Mouse (Mus musculus) left cerebral cortex, adult 9 months (tissue): Measurements from ENCODE around the gene Tpd52l2.
"Not testable (repeated sequence)": the region's sequence is repeated elsewhere in the genome, so short reads cannot be mapped to it uniquely, and the experiment has no call there.

Source experiments
- DNase-seq, 2 experiments: peaks; one replicate each; pipeline ENCODE4 v3.0.0; 2022; ENCODE audit warnings: low spot score in 2 of 2

Tpd52l2 gene

GRCm38 (mm10) chr2:181487338-181488277 lies 9.3 kb upstream of the Tpd52l2 start:
- DNase-seq: no peak

GRCm38 (mm10) chr2:181491432-181492205 lies 5.3 kb upstream of the Tpd52l2 start:
- DNase-seq: no peak

DNA sequence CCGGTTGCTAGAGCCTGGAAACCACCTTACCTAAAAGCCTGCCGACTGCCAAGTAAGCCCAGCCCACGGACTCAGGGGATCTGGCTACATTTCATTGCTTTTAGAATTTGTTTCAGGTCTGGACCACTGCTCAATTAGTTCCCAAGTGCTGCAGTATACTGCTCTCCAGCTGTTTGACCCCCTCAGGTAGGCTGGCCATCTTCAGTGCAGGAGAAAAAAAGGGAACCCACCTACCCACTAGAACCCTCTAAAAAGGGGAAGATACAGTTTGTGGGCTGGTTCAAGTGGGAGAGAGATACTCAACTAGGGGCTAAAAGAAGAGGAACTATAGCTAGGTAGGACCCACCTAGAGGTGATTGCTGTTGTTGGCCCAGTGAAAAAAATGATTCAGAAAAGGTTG lies 4.7 kb upstream of the Tpd52l2 start:
- DNase-seq: no peak

DNA sequence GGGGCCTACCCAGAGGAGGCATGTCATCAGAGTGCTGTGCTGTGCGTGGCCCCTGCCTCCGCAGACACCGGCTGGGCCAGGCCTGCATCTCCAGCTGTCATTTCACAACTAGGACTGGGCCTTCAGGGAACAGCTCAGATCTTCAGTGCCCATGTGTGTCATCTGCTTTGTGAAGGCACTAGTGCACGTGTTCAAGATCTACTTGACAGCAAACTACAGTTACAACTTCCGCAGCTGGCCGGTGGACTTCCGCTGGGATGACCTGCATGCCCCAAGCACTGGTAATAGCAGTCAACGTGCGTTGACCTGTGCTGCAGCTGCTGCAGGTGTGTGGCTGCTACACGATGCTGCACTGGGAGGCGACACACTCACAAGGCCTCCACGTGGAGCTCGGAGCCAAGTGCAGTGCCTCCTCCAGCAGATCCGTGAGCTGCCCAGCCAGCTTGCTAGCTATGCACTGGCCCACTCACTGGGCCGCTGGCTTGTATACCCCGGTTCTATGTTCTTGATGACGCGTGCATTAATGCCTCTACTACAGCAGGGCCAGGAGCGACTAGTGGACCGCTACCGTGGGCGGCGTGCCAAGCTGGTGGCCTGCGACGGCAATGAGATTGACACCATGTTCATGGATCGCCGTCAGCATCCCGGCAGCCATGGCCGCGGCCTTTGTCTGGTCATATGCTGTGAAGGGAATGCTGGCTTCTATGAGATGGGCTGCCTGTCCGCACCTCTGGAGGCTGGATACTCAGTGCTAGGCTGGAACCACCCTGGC lies 3.6 kb upstream of the Tpd52l2 start, which contains the start of gene Abhd16b:
Abhd16b (plus strand) TSS at position 51 of the 772 bp plus-strand sequence.
- DNase-seq: no peak

DNA sequence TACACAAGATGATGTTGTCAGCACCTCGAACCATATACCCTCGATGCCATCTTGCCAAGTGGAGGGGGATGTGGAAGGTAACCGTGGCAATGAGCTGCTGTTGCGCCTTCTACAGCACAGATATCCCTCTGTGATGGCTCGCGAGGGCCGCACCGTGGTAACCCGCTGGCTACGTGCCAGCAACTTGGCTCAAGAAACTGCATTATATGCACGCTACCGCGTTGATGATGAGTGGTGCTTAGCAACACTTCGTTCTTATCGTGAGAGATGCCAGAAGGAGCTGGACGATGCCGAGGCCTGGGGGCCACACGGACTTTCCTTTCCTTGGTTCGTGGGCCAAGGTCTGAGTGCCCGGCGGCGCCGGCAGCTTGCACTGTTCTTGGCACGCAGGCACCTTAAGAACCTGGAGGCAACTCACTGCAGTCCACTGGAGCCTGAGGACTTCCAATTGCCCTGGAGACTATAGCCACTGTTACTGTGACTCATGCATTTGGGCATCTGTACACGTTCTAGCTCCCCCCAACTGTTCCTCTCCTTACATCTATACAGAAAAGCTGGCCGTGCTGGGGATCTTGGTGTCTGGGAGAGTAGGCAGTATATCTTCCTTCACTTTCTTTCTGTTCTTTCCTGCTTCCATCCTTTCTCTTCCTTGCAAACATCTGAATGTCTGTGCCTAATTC lies 2.5 kb upstream of the Tpd52l2 start:
- no peak for DNase-seq

DNA sequence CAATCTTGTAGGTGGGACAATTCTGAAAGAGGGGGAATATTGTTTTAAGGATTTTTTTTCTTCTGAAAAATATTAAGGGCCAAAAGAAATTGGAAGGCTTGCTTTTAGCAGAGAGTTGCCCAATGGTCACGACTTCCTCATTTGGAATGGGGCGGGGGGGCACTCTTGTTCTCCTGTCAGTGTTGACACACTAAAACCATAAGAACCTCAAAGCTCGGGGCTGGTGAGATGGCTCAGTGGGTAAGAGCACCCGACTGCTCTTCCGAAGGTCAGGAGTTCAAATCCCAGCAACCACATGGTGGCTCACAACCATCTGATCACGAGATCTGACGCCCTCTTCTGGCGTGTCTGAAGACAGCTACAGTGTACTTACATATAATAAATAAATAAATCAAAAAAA lies 1.1 kb upstream of the Tpd52l2 start:
- DNase-seq: not testable (repeated sequence)

DNA sequence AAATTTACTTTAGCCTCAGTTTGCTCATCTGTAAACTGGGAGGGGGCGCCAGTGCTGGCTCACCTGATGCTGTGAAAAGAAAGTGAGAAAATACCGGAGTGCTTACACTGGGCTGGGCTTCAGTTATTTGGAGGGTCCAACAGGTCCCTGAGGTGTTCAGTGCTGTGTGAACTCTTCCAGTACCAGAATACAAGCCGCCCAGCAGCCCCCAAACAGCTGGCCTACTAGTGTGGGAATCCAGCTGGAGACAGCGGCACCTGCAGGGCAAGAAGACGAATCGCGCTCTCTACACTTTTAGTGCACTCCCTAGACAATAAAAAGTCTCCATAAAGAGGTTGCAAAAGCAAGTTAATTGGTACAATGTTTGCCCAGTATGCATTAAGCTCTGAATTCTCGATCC lies 661 bp upstream of the Tpd52l2 start:
- peak in 1 of 2 experiments; percentile 43 for DNase-seq

GRCm38 (mm10) chr2:181497548-181497875 lies 570 bp downstream of the Tpd52l2 start:
- DNase-seq: peak in 1 of 2 experiments; percentile 38

DNA sequence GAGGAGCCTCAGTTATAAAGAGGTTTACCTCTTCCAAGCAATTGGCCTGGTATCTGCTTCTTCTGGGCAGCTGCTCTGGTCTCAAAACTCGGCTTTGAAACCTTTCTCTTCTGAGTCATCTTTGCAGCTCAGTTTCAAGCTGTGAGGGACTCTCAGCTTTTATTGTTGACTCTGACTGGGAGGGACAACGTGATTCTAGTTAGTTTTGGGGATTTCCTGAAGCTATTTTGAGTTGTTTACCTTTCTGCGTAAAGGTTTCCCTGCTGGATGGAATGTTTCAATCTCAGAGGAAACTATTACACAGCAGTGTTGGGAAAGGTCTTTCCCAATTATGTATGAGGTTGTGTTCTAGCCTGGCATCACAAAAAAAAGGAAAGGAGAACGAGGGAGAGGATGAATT lies 1.7 kb downstream of the Tpd52l2 start:
- no peak for DNase-seq

GRCm38 (mm10) chr2:181509191-181509590 lies 12.2 kb downstream of the Tpd52l2 start:
- DNase-seq: no peak

DNA sequence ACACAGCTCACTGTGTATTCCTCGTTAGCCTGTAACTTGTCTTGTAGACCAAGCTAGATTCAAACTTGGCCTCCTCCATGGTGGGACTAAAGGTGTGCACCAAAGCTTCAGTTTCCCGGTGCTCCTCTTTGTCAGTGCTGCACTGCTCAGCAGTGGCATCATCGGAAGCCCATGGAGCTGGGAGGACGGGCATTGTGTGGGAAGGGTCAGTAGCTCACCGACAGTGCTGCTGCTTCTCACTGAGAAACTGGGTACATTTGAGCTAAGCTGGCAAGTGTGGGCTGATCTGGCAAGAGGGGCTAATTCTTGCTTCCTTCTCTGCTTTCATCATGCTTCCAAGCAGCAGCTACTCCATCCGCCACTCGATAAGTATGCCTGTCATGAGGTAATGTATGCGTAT lies 14.3 kb downstream of the Tpd52l2 start:
- no peak for DNase-seq

DNA sequence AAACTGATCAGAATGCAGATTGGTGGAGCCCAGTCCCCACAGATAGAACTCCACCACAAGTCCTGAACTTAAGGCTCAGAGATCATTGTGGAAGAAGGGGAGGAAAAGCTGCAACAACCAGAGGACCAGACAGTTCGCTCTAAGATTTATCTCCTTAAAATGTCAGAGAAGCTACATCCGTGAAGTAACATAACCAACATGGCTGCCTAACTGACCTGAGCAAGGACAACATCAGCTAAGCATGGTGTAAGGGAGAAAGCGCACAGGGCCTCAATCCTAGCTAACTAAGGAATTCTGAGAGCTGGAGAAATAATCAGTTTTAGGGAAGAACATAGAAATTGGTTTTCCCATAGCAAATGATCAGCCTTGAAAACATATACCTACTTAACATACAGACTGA lies 22.3 kb downstream of the Tpd52l2 start:
- DNase-seq: no peak

- DNase-seq: peak; percentile 97 to 98
Measured at GRCm38 (mm10) chr2:181520118-181520935, 23.4 kb downstream of the Tpd52l2 start, which contains the start of gene Dnajc5. Dnajc5 (plus strand) TSS chr2:181520485.

- DNase-seq: no peak
Measured at GRCm38 (mm10) chr2:181520936-181521227, 23.9 kb downstream of the Tpd52l2 start.

DNA sequence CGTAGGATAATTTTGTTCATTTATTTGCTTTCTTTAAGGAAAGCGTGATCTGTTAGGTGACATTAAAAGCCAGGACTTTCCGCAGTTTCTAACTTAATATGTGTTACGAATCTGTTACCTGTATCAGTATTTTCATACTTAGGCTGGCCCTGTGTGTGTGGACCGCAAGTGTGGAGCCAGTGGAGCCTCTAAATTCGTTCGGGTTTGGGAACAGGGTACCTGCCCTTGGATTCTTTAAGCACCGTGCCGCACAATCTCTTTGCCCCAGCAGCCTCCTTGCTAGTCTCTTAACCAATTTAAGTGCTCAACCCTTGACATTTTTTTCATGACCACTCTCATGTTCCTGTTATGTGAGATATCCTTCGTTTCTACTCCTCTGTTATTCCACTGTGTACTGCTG lies 24.5 kb downstream of the Tpd52l2 start:
- DNase-seq: no peak

DNA sequence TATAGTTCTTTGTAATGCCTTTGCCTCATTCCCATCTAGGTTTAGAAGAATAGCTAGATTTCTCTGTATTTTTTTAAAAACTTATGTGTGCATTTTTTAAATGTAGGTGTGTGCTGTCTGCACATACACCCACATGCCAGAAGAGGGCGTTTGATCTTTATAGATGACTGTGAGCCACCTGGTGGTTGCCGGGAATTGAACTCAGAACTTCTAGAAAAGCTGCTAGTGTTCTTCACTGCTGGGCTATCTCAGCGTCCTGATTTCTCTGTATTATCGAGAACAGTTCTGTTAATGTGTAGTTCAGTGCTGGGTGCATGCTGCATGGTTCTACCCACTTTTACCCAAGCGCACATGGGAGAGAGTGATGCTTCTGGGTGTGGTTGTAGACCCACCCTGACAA lies 25.9 kb downstream of the Tpd52l2 start:
- DNase-seq: peak in 1 of 2 experiments; percentile 19

- no peak for DNase-seq
Measured at GRCm38 (mm10) chr2:181525526-181525925, 28.6 kb downstream of the Tpd52l2 start.

GRCm38 (mm10) chr2:181529076-181529475 lies 32.1 kb downstream of the Tpd52l2 start:
- DNase-seq: no peak

GRCm38 (mm10) chr2:181532589-181532988 lies 35.6 kb downstream of the Tpd52l2 start:
- DNase-seq: no peak

DNA sequence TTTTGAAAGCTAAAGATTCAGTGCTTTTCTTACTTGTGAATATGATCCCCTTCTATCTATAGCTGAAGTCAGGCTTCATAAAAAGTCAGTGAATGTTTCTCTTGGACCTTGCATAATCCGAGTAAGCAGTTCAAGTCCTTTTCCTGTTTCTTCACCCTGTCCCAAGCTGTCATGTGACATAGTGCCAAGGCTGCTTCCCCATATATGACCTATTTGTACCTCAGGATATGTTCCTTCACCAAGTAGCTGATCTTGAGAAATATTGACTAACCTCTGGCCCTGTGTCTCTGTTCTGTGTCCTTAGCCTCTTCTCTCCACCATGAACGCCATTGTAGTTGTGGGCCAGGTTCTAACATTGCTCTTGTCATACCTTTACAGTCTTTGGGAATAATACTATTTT lies 39.5 kb downstream of the Tpd52l2 start:
- no peak for DNase-seq
